Mouse (Mus musculus) embryonic fibroblast, embryonic 13.5 days (primary cell): ENCODE data around the gene Rem2.

Source experiments
- CTCF ChIP-seq: IDR thresholded peaks from 2 replicates; pipeline ENCODE4 v1.5.1; 2011; ENCODE audit warnings: mild to moderate bottlenecking, control low read depth, low read length, moderate library complexity, borderline replicate concordance; ENCODE audit not compliant: insufficient read depth
- POLR2A ChIP-seq: IDR thresholded peaks from 2 replicates; pipeline ENCODE4 v1.6.1; 2011; ENCODE audit warnings: low read depth, mild to moderate bottlenecking, control low read depth, low read length, moderate library complexity

DNA sequence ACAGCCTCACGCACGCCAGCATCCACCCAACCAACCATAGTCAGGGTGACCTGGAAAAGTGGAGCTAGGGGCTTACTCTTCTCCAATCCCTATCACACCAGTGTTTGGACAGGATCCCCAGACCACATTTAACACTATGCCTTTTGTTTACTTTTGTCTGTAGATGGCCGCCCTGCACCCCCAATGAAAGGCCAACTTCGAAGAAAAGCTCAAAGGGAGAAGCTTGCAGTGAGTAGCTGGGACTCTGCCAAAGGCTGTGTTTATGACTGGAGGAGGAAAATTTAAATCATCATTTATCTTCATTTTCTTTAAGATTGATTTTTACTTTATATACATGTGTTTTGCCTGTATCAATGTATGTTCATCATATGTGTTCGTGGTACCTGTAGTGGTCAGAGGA lies 47.5 kb upstream of the Rem2 start:
- no peak for TF ChIP-seq CTCF
- no peak; the same call in 1 of the 2 replicates for TF ChIP-seq POLR2A
